Mouse (Mus musculus): Measurements from ENCODE around the gene Dnmt1.

Dnmt1 gene

DNA sequence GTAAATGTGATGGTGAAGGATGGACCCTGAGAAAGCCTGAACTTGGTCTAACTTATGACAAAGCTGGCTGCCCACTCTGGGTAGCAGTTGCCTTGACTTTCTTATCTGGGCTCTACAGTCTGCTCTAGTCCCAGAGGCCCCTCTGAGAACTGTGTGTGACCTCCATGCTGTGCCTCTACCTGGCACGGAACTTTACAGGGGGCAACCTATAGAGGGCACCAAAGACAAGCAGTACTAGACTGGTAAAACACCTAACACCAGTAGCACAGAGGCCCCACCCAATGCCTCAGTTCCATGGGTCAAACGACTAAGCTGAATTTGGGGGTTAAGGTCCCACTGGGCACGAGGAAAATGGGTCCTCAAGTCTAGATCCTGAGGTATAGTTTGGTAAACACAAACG, 43.5 kb downstream of the Dnmt1 start:
- DNase-seq: peak; percentile 52 to 60

- DNase-seq: no peak
These were observed 49.7 kb downstream of the Dnmt1 start for GRCm38 (mm10) chr9:20909948-20910347.

DNA sequence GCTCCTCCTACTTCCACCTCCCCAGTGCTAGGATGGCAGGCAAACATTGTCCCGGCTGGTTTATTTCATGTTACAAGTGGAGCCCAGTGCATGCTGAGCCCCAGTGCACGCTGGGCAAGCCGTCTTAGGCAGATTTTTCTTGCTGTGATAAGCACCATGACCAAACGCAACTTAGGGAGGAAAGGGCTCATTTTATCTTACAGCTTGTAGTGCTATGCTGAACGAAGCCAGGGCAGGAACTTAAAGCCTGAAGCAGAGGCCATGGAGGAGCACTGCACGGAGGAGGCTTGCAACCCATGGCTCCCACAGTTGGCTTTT, 57.6 kb downstream of the Dnmt1 start:
- no peak for DNase-seq

DNA sequence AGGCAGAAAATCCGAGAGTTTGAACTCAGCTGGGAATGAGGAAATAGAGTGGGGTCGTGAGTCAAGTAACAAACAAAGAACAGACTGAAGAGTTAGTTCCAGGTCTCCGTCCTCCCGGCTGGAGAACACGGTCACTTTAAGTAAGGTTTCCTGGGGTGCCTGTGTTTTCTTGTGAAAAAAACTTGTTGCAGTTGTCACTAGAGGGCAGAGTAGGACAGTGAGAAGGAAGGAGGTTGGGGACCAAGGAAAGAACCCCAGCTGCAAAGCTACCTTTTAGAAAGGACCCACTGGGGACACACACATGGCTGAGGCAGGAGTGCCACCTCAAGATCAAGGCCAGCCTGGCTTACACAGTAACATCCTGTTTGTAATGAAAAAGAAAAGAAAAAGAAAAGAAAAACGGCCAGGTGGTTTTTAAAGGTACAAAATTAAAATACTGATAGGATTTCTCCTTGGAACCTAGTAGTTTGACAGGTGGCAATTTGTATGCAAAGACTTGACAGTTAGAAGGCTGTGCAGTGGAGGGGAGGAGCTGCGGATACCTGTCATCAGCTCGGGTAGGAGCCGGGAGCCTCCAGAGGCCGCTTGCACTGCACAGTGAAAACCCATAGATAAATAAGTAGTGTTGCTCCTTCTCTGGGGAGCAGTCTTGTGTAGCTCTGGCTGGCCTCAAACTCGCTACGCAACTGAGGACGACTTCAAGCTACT, 58.1 kb downstream of the Dnmt1 start:
- DNase-seq: peak; percentile 23 to 32

DNA sequence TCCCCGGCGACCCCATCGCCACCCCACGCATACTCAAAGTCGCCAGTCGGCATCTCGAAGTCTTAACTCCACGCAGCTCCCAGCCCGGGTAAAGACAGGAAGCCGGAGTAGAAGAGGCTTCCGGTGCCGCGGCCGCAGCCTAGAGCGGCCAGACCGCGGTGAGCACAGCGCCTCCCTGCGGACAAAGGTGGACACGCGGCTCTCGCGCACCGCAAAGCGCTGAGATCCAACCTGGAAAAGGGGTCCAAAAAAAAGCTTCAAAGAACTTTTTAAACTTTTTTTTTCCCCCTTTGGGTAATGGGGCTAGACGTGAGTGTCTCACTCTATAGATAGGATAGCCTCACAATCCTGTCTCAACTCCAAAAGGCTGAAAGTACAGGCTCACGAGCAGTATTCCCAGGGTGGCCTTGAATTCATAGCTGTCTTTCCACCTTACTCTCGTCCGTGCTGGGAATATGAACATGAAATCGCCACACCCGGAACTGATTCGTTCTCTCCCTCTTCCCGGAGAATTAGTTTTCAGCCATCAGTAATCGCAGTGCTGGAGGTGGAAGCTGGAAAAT, 61.1 kb downstream of the Dnmt1 start, which contains the start of gene Eif3g:
Eif3g (minus strand) TSS at position 113 of the 563 bp plus-strand sequence.
- peak; percentile 81 to 84 for DNase-seq

- no peak for DNase-seq
These were observed 61.8 kb downstream of the Dnmt1 start for GRCm38 (mm10) chr9:20897736-20898510.

DNA sequence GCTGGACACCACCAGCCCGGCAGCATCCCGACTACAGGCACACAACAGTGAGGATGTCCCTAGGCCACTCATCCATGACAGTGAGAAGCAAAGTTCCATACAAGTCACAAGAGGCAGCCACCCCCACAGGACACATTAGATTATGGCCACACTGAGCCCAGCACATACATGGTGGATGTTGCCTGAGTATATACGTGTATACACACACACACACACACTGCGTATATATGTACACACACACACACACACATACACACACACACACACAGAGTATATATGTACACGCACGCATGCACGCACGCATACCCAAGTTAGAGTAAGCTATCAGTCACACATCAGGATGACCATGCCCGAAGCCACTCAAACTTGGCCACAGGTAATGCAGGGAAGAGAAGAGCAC, 64.3 kb downstream of the Dnmt1 start:
- no peak for DNase-seq

DNA sequence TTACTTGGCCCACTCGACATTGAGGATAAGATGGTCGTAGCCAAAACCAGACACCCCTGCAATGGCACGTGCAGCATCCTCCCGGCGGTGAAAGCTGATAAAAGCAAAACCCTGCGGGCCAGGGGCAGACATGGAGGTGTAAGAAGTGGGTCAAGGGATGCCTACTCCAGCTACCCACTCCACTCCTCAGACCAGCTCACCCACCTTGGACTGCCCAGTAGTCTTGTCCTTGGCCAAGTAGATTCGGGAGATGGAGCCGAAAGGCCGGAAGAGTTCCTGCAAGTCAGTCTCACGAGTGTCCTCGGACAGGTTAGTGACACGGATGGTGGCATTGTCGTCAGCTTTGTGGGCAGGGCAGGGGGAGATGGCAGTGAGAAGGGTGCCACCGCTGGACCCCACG, 65.1 kb downstream of the Dnmt1 start:
- DNase-seq: no peak

- DNase-seq: no peak
These were observed 65.9 kb downstream of the Dnmt1 start for GRCm38 (mm10) chr9:20893590-20894343.

- no peak for DNase-seq
These were observed 66.6 kb downstream of the Dnmt1 start for GRCm38 (mm10) chr9:20893069-20893468.

DNA sequence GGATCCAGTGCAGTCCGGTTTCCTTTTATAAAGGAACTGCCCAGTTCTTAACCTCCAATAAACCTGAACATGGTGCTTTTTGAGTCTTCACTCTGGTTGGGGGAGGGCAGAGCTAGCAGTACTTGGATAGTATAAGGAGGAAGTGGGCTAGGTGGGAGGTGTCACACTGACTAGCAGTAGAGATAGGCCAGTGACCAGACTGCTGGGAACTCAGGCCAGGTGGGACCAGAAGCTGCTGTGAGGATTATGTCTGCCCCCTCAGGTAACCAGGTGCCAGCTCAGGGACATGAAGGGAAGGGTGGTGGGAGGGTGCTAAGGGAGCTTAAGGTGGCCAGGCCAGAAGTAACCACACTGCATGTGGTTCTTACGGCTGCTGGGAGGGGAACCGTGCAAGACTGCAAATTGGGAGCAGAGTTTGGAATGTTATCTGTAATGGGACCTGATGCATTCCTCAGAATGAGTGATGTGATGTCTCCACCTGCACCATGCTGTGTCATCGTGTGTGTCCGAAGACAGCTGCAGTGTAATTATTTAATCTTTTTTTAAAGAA, 67.5 kb downstream of the Dnmt1 start:
- no peak for DNase-seq

GRCm38 (mm10) chr9:20891339-20892103, 68.2 kb downstream of the Dnmt1 start:
- DNase-seq: no peak

DNA sequence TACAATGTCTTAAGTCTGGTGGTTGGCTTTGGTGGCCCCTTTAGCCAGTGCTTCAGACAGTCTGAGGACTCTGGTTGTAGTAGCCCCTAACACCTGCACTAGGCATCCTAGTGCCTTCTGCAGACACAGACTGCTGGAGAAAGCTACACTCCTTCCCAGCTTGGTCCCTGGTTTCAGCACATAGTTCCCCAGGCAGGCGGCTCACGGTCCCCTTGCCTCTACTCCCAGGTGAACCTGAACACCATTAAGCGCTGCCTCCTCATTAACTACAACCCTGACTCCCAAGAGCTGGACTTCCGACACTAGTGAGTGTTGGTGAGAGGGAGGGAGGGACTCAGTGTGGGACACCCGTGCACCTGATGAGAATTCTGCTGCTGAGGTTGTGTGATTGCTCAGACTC, 69.3 kb downstream of the Dnmt1 start:
- DNase-seq: no peak

DNA sequence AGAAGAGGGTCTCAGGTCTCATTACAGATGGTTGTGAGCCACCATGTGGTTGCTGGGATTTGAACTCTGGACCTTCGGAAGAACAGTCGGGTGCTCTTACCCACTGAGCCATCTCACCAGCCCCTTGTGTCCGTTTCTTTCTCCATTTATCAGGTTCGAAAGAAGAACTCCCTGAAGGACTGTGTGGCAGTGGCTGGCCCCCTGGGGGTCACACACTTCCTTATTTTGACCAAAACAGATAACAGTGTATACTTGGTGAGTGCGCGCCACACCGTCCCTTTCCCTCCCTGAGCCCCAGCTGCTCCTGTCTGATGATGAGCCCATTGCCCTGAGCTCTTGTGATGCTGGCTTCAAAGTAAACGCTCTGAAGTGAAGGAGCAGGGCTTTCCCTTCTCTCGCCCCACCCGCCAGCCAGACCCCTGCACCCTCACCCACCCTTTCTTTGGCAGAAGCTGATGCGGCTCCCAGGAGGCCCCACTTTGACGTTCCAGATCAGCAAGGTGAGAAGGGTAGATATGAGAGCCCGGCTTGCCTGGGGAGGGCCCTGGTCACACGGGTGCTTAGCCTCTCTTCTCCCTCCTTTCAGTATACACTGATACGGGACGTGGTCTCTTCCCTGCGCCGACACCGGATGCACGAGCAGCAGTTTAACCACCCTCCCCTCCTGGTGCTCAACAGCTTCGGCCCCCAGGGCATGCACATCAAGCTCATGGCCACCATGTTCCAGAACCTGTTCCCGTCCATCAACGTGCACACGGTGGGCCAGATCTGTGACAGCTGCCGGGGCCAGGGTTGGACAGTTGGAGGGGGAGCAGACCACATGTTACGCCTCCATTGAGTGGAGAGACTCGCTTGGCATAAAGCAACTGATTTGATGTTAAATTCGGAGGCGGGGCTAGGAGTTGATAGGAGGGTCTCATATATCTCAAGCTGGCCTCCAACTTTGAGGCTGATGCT, 70.2 kb downstream of the Dnmt1 start:
- no peak for DNase-seq

- no peak for DNase-seq
These were observed 71.3 kb downstream of the Dnmt1 start for GRCm38 (mm10) chr9:20888386-20888765.

DNA sequence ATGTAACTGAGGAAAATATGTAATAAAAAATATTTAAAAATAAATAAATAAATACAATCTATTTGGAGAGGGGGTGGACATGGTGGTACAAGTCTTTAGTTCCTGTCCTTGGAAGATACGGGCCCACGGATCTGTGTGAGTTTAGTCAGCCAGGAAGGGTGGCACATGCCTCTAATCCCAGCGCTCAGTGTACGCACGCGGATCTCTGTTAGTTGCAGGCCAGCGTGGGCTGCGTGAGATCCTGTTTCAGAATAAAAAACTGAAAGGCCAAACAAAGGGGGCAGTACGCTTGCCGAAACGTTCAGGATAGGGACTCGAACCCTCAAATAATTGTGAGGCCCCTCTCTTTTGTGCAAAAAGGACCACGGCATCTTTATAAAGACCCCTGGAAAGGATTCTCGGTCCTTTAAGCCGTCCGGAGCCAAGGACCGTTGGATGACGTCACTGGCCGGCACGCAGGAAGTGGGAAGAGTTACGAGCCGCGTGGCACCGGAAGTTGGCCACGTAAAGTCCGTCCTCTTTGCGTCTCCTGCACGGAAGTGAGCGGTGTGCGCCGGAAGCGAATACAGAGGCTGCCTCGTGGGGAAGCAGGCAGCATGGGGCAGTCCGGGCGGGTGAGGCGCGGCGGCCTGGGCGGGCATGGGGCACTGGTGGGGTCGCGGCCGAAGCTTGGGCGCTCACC, 71.8 kb downstream of the Dnmt1 start, which contains the start of gene Ppan:
Ppan (plus strand) TSS at position 472 of the 682 bp plus-strand sequence.
- peak; percentile 90 to 94 for DNase-seq

DNA sequence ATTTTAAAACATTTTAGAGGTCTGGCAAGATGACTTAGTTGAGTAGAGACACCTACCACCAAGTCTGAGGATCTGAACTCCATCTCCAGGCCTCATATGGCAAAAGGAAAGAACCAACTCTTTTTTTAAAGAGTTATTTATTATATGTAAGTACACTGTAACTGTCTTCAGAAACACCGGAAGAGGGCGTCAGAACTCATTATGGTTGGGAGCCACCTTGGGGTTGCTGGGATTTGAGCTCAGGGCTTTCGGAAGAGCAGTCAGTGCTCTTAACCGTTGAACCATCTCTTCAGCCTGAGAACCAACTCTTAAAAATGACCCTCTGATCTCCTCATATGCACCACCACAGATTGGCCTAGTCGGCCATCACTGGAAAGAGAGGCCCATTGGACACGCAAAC, 72.5 kb downstream of the Dnmt1 start:
- DNase-seq: no peak

DNA sequence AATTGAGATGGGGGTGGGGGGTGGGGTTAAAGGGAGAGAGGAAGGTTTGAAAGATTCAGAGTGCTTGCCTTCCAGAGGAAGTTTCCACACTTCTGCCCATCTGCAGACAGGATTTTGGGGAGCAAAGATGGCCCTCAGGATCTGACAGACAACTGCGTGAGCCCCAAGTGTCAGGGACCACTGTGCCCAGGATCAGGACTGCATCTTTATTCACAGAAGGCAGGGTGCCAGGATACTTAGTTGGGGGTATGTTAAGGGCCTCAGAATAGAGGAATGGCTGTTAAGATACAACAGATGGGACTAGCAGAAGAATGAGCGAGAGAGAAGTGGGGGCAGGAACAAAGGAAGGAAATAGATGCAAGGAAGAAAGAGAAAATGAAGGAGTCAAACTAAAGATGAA, 73.1 kb downstream of the Dnmt1 start:
- no peak for DNase-seq

- DNase-seq: no peak
These were observed 80.4 kb downstream of the Dnmt1 start, which contains the start of gene Angptl6 for GRCm38 (mm10) chr9:20879097-20879792. TSS of gene Angptl6 (minus strand) at chr9:20879727.

- peak in 1 of 2 experiments; percentile 60 for DNase-seq
These were observed 81.0 kb downstream of the Dnmt1 start for GRCm38 (mm10) chr9:20878710-20879065.

All from thymus, postnatal 36 days (tissue).